Mouse (Mus musculus) heart, embryonic 11.5 days (tissue): Measurements from ENCODE around the gene Mon2. TPM values are rescaled to one million over a fixed set of nuclear protein-coding genes. Genes with fewer than 3 reads are reported as not detected.
"Not testable (repeated sequence)": the region's sequence is repeated elsewhere in the genome, so short reads cannot be mapped to it uniquely, and the experiment has no call there.

Experiments
- ATAC-seq: fragments of 200-750 bp; cut with Nextera tagmentation; replicated peaks from 2 replicates; pipeline ENCODE4 v1.8.0; 2017; ENCODE audit warnings: moderate library complexity; ENCODE audit not compliant: insufficient number of reproducible peaks, low FRiP score, low TSS enrichment
- H3K27ac ChIP-seq: fragments of 300-500 bp; sonication (generic); 2 replicates; pipeline ENCODE4 v1.5.1; 2014; ENCODE audit warnings: mild to moderate bottlenecking, low read depth, low read length
- H3K27me3 ChIP-seq: fragments of 300-500 bp; sonication (generic); 2 replicates; pipeline ENCODE4 v1.6.1; 2014; ENCODE audit warnings: mild to moderate bottlenecking, low read length, mixed read lengths; ENCODE audit not compliant: control insufficient read depth, insufficient read depth
- H3K36me3 ChIP-seq: fragments of 300-500 bp; sonication (generic); 2 replicates; pipeline ENCODE4 v1.6.1; 2014; ENCODE audit warnings: mild to moderate bottlenecking, low read length, moderate library complexity, mixed read lengths; ENCODE audit not compliant: control insufficient read depth, insufficient read depth
- H3K4me1 ChIP-seq: fragments of 300-500 bp; sonication (generic); 2 replicates; pipeline ENCODE4 v1.6.1; 2014; ENCODE audit warnings: low read length; ENCODE audit not compliant: control insufficient read depth, insufficient read depth
- H3K4me2 ChIP-seq: fragments of 300-500 bp; sonication (generic); 2 replicates; pipeline ENCODE4 v1.6.1; 2014; ENCODE audit warnings: mild to moderate bottlenecking, moderate library complexity
- H3K4me3 ChIP-seq: fragments of 300-500 bp; sonication (generic); 2 replicates; pipeline ENCODE4 v1.5.1; 2014; ENCODE audit warnings: low read depth, low read length
- H3K9ac ChIP-seq: fragments of 300-500 bp; sonication (generic); 2 replicates; pipeline ENCODE4 v1.6.1; 2014; ENCODE audit warnings: mild to moderate bottlenecking, low read depth, low read length, moderate library complexity
- H3K9me3 ChIP-seq: fragments of 300-500 bp; sonication (generic); replicated peaks from 2 replicates; pipeline ENCODE4 v1.6.1; 2016; ENCODE audit warnings: low read length; ENCODE audit not compliant: control insufficient read depth
- WGBS: fragments of 180-500 bp; shearing (Covaris S2); extraction: QIAGEN DNeasy Blood & Tissue Kit; methylation state at CpG from one replicate; pipeline ENCODE4 v1.1.7; 2014; ENCODE audit not compliant: insufficient replicate concordance; 5-methylcytosine and 5-hydroxymethylcytosine counted together
- polyA plus RNA-seq: library from polyadenylated mRNA; unstranded; fragments of >200 nt; fragmentation: Nextera tagmentation; extraction: Ambion mirVana; gene quantifications from 2 replicates; pipeline ENCODE4 v1.2.1, GENCODE M21; 2014

Mon2 gene
- polyA plus RNA-seq, 1 experiment from 2014 or later: 23.7 TPM

GRCm38 (mm10) chr10:122970188-122970587 is 106.1 kb downstream of the Mon2 start:
- no peak overlapping the region for H3K4me2 ChIP-seq
- no peaks in the 10 kb centered on the region for H3K36me3 ChIP-seq
- H3K27ac ChIP-seq: no peak overlapping the region
- no peaks in the 10 kb centered on the region for H3K4me1 ChIP-seq
- H3K9ac ChIP-seq: no peak overlapping the region
- 84% methylated on average over 7 of the region's 7 CpGs for WGBS
- H3K4me3 ChIP-seq: no peak overlapping the region
- no peaks in the 10 kb centered on the region for H3K27me3 ChIP-seq
- H3K9me3 ChIP-seq: no peaks in the 10 kb centered on the region
- ATAC-seq: no peak

- H3K27ac ChIP-seq: no peak overlapping the region
These were observed 109.9 kb downstream of the Mon2 start for GRCm38 (mm10) chr10:122966421-122966820.

GRCm38 (mm10) chr10:122965650-122966049 is 110.7 kb downstream of the Mon2 start:
- not testable (repeated sequence) for H3K9me3 ChIP-seq, H3K36me3 ChIP-seq, ATAC-seq, H3K4me3 ChIP-seq, H3K27ac ChIP-seq, H3K4me1 ChIP-seq, H3K4me2 ChIP-seq, H3K27me3 ChIP-seq, H3K9ac ChIP-seq
- 82% methylated on average over 4 of the region's 5 CpGs for WGBS

More at GRCm38 (mm10) chr10:122966421-122966820, 109.9 kb downstream of the Mon2 start:
- no peaks in the 10 kb centered on the region for H3K27me3 ChIP-seq
- 62% methylated on average over 7 of the region's 7 CpGs for WGBS
- no peak for ATAC-seq
- H3K9me3 ChIP-seq: no peaks in the 10 kb centered on the region
- no peak overlapping the region for H3K4me2 ChIP-seq
- H3K4me3 ChIP-seq: no peak overlapping the region
- peaks cover 5% of the 10 kb centered on the region; the same call in 1 of the 2 replicates for H3K4me1 ChIP-seq
- H3K9ac ChIP-seq: no peak overlapping the region
- H3K36me3 ChIP-seq: no peaks in the 10 kb centered on the region

- Histone ChIP-seq H3K9me3 (no peaks in the 10 kb centered on the region), H3K4me2 (peak overlapping the region; percentile 70), H3K27me3 (no peaks in the 10 kb centered on the region), H3K9ac (peak overlapping the region; percentile 28; the same call in 1 of the 2 replicates), H3K4me3 (peak overlapping the region; percentile 35; the same call in 1 of the 2 replicates), H3K4me1 (peaks cover 5% of the 10 kb centered on the region; the same call in 1 of the 2 replicates), H3K36me3 (no peaks in the 10 kb centered on the region), H3K27ac (no peak overlapping the region)
- 24% methylated on average over 4 of the region's 4 CpGs for WGBS
- ATAC-seq: no peak
These were observed 112.1 kb downstream of the Mon2 start for GRCm38 (mm10) chr10:122964241-122964636.

- H3K4me1 ChIP-seq: peaks cover 5% of the 10 kb centered on the region; the same call in 1 of the 2 replicates
- H3K27ac ChIP-seq: no peak overlapping the region
- peak overlapping the region; percentile 70 for H3K4me2 ChIP-seq
- WGBS: 6% methylated on average over 21 of the region's 21 CpGs
- no peak for ATAC-seq
- H3K36me3 ChIP-seq: no peaks in the 10 kb centered on the region
- H3K4me3 ChIP-seq: peak overlapping the region; percentile 35
- no peaks in the 10 kb centered on the region for H3K27me3 ChIP-seq
- H3K9ac ChIP-seq: peak overlapping the region; percentile 28; the same call in 1 of the 2 replicates
- no peaks in the 10 kb centered on the region for H3K9me3 ChIP-seq
These were observed 112.7 kb downstream of the Mon2 start for GRCm38 (mm10) chr10:122963463-122964240.

- WGBS: 54% methylated on average over 9 of the region's 9 CpGs
- no peak overlapping the region for H3K9ac ChIP-seq
These were observed 113.7 kb downstream of the Mon2 start for GRCm38 (mm10) chr10:122962651-122963050.

GRCm38 (mm10) chr10:122961494-122961893 is 114.8 kb downstream of the Mon2 start:
- Histone ChIP-seq H3K9me3 (no peaks in the 10 kb centered on the region), H3K27ac (no peak overlapping the region), H3K36me3 (no peaks in the 10 kb centered on the region), H3K27me3 (no peaks in the 10 kb centered on the region), H3K4me1 (peaks cover 5% of the 10 kb centered on the region; the same call in 1 of the 2 replicates), H3K4me3 (no peak overlapping the region), H3K9ac (no peak overlapping the region), H3K4me2 (no peak overlapping the region)
- ATAC-seq: no peak
- 56% methylated on average over 9 of the region's 9 CpGs for WGBS

More at GRCm38 (mm10) chr10:122962651-122963050, 113.7 kb downstream of the Mon2 start:
- H3K4me1 ChIP-seq: peaks cover 5% of the 10 kb centered on the region; the same call in 1 of the 2 replicates
- no peak overlapping the region for H3K4me2 ChIP-seq
- H3K9me3 ChIP-seq: no peaks in the 10 kb centered on the region
- H3K27ac ChIP-seq: no peak overlapping the region
- no peak for ATAC-seq
- H3K4me3 ChIP-seq: no peak overlapping the region
- H3K36me3 ChIP-seq: no peaks in the 10 kb centered on the region
- no peaks in the 10 kb centered on the region for H3K27me3 ChIP-seq

GRCm38 (mm10) chr10:122960738-122961137 is 115.6 kb downstream of the Mon2 start:
- no peak overlapping the region for H3K4me3 ChIP-seq
- no peaks in the 10 kb centered on the region for H3K9me3 ChIP-seq
- H3K27me3 ChIP-seq: no peaks in the 10 kb centered on the region
- H3K4me2 ChIP-seq: peak overlapping the region; percentile 38
- H3K27ac ChIP-seq: no peak overlapping the region
- no peak for ATAC-seq
- WGBS: 46% methylated on average over 16 of the region's 16 CpGs
- peaks cover 5% of the 10 kb centered on the region; the same call in 1 of the 2 replicates for H3K4me1 ChIP-seq
- no peak overlapping the region; the same call in 1 of the 2 replicates for H3K9ac ChIP-seq
- no peaks in the 10 kb centered on the region for H3K36me3 ChIP-seq
